Mouse (Mus musculus): ENCODE data around the gene Ccnc. TPM values are rescaled to one million over a fixed set of nuclear protein-coding genes. Genes with fewer than 3 reads are reported as not detected.

The Ccnc gene
- total RNA-seq (2021) = 10 to 100 TPM; 15.0 to 15.1 TPM
- long read RNA-seq, experiment 1, transcript Ccnc-203 (12 exons, 1,406 nt) = major isoform, 13 of 22 reads
- long read RNA-seq, experiment 1, partial matches to known transcripts = 2 of 22 reads
- long read RNA-seq, experiment 1, other reads (novel, unspliced or antisense) = 4 of 22 reads
- long read RNA-seq, experiment 2, partial matches to known transcripts = 1 of 5 reads
- long read RNA-seq, experiment 2, other reads (novel, unspliced or antisense) = 1 of 5 reads

- peak; percentile 94 to 96 for DNase-seq
Measured at GRCm38 (mm10) chr4:21727615-21728165, at the start of gene Ccnc. Gene Ccnc, plus strand, starts transcription at chr4:21727701.

GRCm38 (mm10) chr4:21678101-21678974 lies 49.2 kb upstream of the Ccnc start:
- no peak for DNase-seq

- no peak for DNase-seq
Measured at GRCm38 (mm10) chr4:21678975-21679623, 48.4 kb upstream of the Ccnc start.

- DNase-seq = no peak
Measured at GRCm38 (mm10) chr4:21679624-21680480, 47.6 kb upstream of the Ccnc start.

- DNase-seq = no peak
Measured at GRCm38 (mm10) chr4:21680971-21681370, 46.5 kb upstream of the Ccnc start.

- DNase-seq = no peak
Measured at GRCm38 (mm10) chr4:21682421-21683150, 44.9 kb upstream of the Ccnc start.

GRCm38 (mm10) chr4:21684341-21684970 lies 43.0 kb upstream of the Ccnc start:
- DNase-seq = no peak

- no peak for DNase-seq
Measured at GRCm38 (mm10) chr4:21685595-21686091, 41.9 kb upstream of the Ccnc start, which contains the start of gene Prdm13. Gene Prdm13, minus strand, starts transcription at chr4:21685963.

- no peak for DNase-seq
Measured at GRCm38 (mm10) chr4:21686416-21686815, 41.1 kb upstream of the Ccnc start.

- no peak for DNase-seq
Measured at GRCm38 (mm10) chr4:21686934-21687333, 40.6 kb upstream of the Ccnc start.

- DNase-seq = no peak
Measured at GRCm38 (mm10) chr4:21687783-21688702, 39.5 kb upstream of the Ccnc start.

- peak; percentile 12 to 28 for DNase-seq
Measured at GRCm38 (mm10) chr4:21688703-21689200, 38.7 kb upstream of the Ccnc start.

GRCm38 (mm10) chr4:21689492-21689941 lies 38.0 kb upstream of the Ccnc start:
- DNase-seq = no peak

- DNase-seq = no peak
Measured at GRCm38 (mm10) chr4:21690221-21690620, 37.3 kb upstream of the Ccnc start.

- DNase-seq = peak; percentile 25 to 53
Measured at GRCm38 (mm10) chr4:21695638-21696254, 31.8 kb upstream of the Ccnc start.

- no peak for DNase-seq
Measured at GRCm38 (mm10) chr4:21705046-21705445, 22.5 kb upstream of the Ccnc start.

- peak; percentile 77 to 81 for DNase-seq
Measured at GRCm38 (mm10) chr4:21712147-21712546, 15.4 kb upstream of the Ccnc start.

- DNase-seq = no peak
Measured at GRCm38 (mm10) chr4:21722752-21723334, 4.7 kb upstream of the Ccnc start.

Measured in heart, adult 18-20 months (tissue).